Mouse (Mus musculus) G1E (cell line): ENCODE measurements around the gene Ptma. TPM values are rescaled to one million over a fixed set of nuclear protein-coding genes. Genes with fewer than 3 reads are reported as not detected.
"Not testable (repeated sequence)": the region's sequence is repeated elsewhere in the genome, so short reads cannot be mapped to it uniquely, and the experiment has no call there.

Source experiments
- ATAC-seq: 2 replicates; pipeline ENCODE4 v1.8.0; 2016; ENCODE audit warnings: mild to moderate bottlenecking; ENCODE audit not compliant: insufficient number of reproducible peaks, poor library complexity, low FRiP score, severe bottlenecking; ENCODE audit errors: extremely low read depth
- DNase-seq: peaks from one replicate; pipeline ENCODE4 v3.0.0; 2012; ENCODE audit warnings: low spot score
- H3K27me3 ChIP-seq: 2 replicates; pipeline ENCODE4 v1.6.1; 2012; ENCODE audit warnings: mild to moderate bottlenecking, low read length, inconsistent platforms; ENCODE audit not compliant: insufficient read depth
- H3K36me3 ChIP-seq: replicated peaks from 2 replicates; pipeline ENCODE3; 2012; ENCODE audit warnings: mild to moderate bottlenecking, inconsistent platforms
- H3K4me1 ChIP-seq: 2 replicates; pipeline ENCODE4 v1.6.1; 2012; ENCODE audit warnings: low read depth, low read length, inconsistent platforms, mixed read lengths; ENCODE audit not compliant: insufficient read depth
- H3K4me3 ChIP-seq: 2 replicates; pipeline ENCODE4 v1.5.1; 2012; ENCODE audit warnings: low read depth, mild to moderate bottlenecking, inconsistent platforms, low read length, moderate library complexity, mixed read lengths
- H3K9me3 ChIP-seq: replicated peaks from 2 replicates; pipeline ENCODE4 v1.6.1; 2012; ENCODE audit warnings: inconsistent platforms
- CTCF ChIP-seq: IDR thresholded peaks from 2 replicates; pipeline ENCODE4 v1.5.1; 2012; ENCODE audit warnings: low read depth, low read length, inconsistent platforms, mixed read lengths
- GATA1 ChIP-seq: IDR thresholded peaks from 2 replicates; pipeline ENCODE4 v1.6.1; 2012; ENCODE audit warnings: borderline replicate concordance, low read length, inconsistent platforms, mixed read lengths
- GATA2 ChIP-seq: IDR thresholded peaks from 2 replicates; pipeline ENCODE4 v1.6.1; 2012; ENCODE audit warnings: low read depth, low read length, inconsistent platforms, borderline replicate concordance
- POLR2AphosphoS5 ChIP-seq: IDR thresholded peaks from 2 replicates; pipeline ENCODE4 v1.6.1; 2012; ENCODE audit warnings: low read depth, low read length, inconsistent platforms; ENCODE audit not compliant: insufficient replicate concordance
- TAL1 ChIP-seq: conservative IDR thresholded peaks from 2 replicates; pipeline ENCODE4 v1.6.1; 2012; ENCODE audit warnings: low read depth, low read length, inconsistent platforms, mixed read lengths
- polyA plus RNA-seq: library from polyadenylated mRNA; stranded (reverse); fragments of >175 nt; gene quantifications from 2 replicates; pipeline ENCODE4 v1.2.3, GENCODE M21; 2012
- total RNA-seq, 2 experiments: library from RNA; stranded (forward) in 1 of 2; stranded (reverse) in 1 of 2; fragments of 200-1000 nt in 1 of 2; fragments of >200 nt in 1 of 2; fragmentation: Nextera tagmentation in 1 of 2; gene quantifications; 2 replicates each; pipeline ENCODE4 v1.2.3; 2014 to 2017

Gene Ptma
- total and polyA plus RNA-seq, 3 experiments: 2,671 to 14,052 (median 4,796) TPM

GRCm38 (mm10) chr1:86510266-86510665, 16.3 kb upstream of the Ptma start:
- no peak overlapping the region for H3K4me3 ChIP-seq
- no peaks in the 10 kb centered on the region for H3K9me3 ChIP-seq
- DNase-seq: no peak
- peaks cover 14% of the 10 kb centered on the region for H3K27me3 ChIP-seq
- H3K4me1 ChIP-seq: peaks cover 52% of the 10 kb centered on the region
- TF ChIP-seq TAL1: no peak
- TF ChIP-seq CTCF: no peak
- no peak for TF ChIP-seq POLR2AphosphoS5
- TF ChIP-seq GATA2: no peak
- TF ChIP-seq GATA1: no peak
- no peak for ATAC-seq
- H3K36me3 ChIP-seq: no peaks in the 10 kb centered on the region

- no peak for ATAC-seq
- TF ChIP-seq GATA2: no peak
- no peak for TF ChIP-seq CTCF
- TF ChIP-seq POLR2AphosphoS5: no peak
- no peak for TF ChIP-seq TAL1
- no peak for TF ChIP-seq GATA1
These were observed 15.7 kb upstream of the Ptma start for GRCm38 (mm10) chr1:86510676-86511441.

GRCm38 (mm10) chr1:86512154-86512720, 14.3 kb upstream of the Ptma start:
- Histone ChIP-seq H3K27me3 (peaks cover 16% of the 10 kb centered on the region), H3K36me3 (no peaks in the 10 kb centered on the region), H3K9me3 (no peaks in the 10 kb centered on the region), H3K4me1 (peaks cover 49% of the 10 kb centered on the region), H3K4me3 (no peak overlapping the region)
- DNase-seq (no peak), ATAC-seq (no peak)
- TF ChIP-seq POLR2AphosphoS5 (no peak), GATA1 (no peak), CTCF (no peak), GATA2 (no peak), TAL1 (no peak)

More at GRCm38 (mm10) chr1:86510676-86511441, 15.7 kb upstream of the Ptma start:
- Histone ChIP-seq H3K4me1 (peaks cover 48% of the 10 kb centered on the region), H3K27me3 (peaks cover 10% of the 10 kb centered on the region), H3K36me3 (no peaks in the 10 kb centered on the region), H3K9me3 (no peaks in the 10 kb centered on the region), H3K4me3 (no peak overlapping the region; the same call in 1 of the 2 replicates)
- DNase-seq: no peak

- H3K9me3 ChIP-seq, DNase-seq, ATAC-seq, H3K36me3 ChIP-seq, H3K4me3 ChIP-seq: not testable (repeated sequence)
- peaks cover 20% of the 10 kb centered on the region for H3K27me3 ChIP-seq
- H3K4me1 ChIP-seq: peaks cover 49% of the 10 kb centered on the region
These were observed 13.5 kb upstream of the Ptma start for GRCm38 (mm10) chr1:86513031-86513430.

- DNase-seq (no peak), ATAC-seq (no peak)
These were observed 10.7 kb upstream of the Ptma start for GRCm38 (mm10) chr1:86515715-86516410.

GRCm38 (mm10) chr1:86517076-86517475, 9.4 kb upstream of the Ptma start:
- no peak overlapping the region for H3K4me3 ChIP-seq

More at GRCm38 (mm10) chr1:86515715-86516410, 10.7 kb upstream of the Ptma start:
- peaks cover 29% of the 10 kb centered on the region for H3K4me1 ChIP-seq
- peaks cover 37% of the 10 kb centered on the region for H3K27me3 ChIP-seq
- no peaks in the 10 kb centered on the region for H3K9me3 ChIP-seq
- no peak overlapping the region for H3K4me3 ChIP-seq
- no peaks in the 10 kb centered on the region for H3K36me3 ChIP-seq
- no peak for TF ChIP-seq POLR2AphosphoS5
- no peak for TF ChIP-seq CTCF
- no peak for TF ChIP-seq TAL1
- no peak for TF ChIP-seq GATA2
- TF ChIP-seq GATA1: no peak

More at GRCm38 (mm10) chr1:86517076-86517475, 9.4 kb upstream of the Ptma start:
- Histone ChIP-seq H3K27me3 (peaks cover 39% of the 10 kb centered on the region), H3K9me3 (no peaks in the 10 kb centered on the region), H3K4me1 (peaks cover 19% of the 10 kb centered on the region), H3K36me3 (no peaks in the 10 kb centered on the region)
- TF ChIP-seq GATA1 (no peak), TAL1 (no peak), GATA2 (no peak), CTCF (no peak), POLR2AphosphoS5 (no peak)
- no peak for DNase-seq
- no peak for ATAC-seq
